Mouse (Mus musculus) T-cell, adult 2 months (primary cell): ENCODE measurements around the gene Syne1.
A peak's percentile ranks its signal among the peaks of the same experiment; 100 is the strongest.
"Not testable (repeated sequence)": the region's sequence is repeated elsewhere in the genome, so short reads cannot be mapped to it uniquely, and the experiment has no call there.

Source experiments
- DNase-seq: peaks from one replicate; pipeline ENCODE4 v3.0.0; 2022; ENCODE audit warnings: low spot score

Syne1 gene

DNA sequence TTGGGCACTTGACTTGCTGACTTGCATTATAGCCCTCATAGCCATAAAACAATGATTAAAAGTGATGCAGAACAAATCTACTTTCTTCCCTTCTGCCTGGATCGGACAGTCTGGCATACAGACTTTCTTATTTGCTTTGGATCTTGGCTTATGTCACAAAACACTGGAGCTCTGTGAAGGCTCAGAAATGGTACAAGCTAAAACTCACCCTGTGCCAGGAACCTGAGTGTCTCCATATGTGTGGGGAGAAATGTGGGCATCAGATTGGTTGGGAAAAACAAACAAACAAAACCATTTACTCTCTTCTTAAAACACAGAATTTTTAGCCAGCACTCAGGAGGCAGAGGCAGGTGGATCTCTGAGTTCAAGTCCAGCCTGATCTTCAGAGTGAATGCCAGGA is 30.6 kb downstream of the Syne1 start:
- no peak for DNase-seq

DNA sequence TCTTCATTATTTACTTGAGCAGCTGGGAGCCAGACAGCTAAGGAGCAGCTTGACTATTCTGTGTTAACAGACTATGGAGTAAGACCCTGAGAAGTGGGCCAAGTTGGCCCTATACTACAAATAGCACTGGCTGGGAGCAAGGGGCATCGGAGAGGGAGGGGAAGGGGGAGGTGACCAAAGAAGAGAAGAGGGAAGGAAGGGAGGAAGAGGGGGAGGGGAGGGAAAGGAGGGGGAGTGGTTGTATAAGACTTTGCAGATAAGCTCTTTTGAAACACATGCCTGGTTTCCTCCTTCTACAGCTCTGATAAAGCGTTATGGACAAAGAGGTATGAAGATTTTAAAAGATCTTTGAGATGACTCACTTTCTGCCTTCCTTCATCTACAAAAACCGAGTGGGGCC is 36.0 kb downstream of the Syne1 start:
- DNase-seq, result no peak

DNA sequence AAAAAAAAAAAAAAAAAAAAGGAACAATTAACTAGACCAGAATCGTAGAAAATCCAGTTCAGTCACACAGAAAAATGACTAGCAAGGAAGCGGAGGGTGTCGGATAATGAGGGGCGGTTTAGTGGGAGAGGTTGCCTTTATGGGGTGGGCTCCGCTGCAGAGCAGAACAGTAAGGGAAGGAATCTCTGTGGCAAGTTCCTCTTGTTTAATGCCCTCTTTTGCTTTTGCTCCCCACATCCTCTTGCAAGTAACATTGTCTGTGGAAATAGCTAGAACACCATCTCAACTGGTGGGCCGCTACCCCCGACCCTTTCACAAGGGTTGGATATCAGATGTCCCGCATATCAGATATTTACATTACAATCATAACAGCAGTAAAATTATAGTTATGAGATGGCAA is 37.1 kb downstream of the Syne1 start:
- no peak for DNase-seq

DNA sequence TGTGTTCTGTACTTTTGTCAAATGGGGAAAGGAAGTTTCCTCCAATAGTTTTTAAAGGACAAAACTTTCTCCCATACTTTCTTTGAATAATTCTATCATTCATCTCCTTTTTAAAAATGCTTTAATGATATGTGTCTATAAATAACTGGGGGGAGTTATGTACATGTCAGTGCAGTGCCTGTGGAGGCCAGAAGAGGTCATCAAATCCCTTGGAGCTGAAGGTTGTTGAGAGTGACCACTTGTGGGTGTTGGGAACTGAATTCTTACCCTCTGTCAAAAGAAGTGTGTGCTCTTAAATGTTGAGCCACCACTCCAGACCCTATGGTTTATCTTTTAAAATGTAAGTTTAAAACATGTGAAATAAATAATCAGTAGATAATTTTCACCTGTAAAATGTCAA is 39.0 kb downstream of the Syne1 start:
- no peak for DNase-seq

DNA sequence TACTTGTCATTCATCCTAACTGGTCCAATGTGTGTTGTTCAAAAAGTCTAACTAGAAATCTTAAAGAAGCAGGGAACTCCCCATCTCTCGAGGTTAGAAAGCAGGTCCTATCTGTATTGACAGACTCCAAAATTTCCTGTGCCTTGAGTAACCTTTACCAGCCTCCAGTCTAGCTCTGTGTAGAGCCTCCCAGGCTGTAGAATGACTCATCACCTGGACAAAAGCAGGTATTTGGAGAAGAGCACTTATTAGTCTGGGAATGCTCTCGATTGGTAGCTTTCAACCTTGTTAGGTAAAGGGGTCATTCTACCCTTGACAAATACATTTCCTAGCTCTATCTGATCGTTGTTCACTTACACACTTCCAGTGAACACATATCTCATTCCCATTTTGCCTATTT is 39.9 kb downstream of the Syne1 start:
- no peak for DNase-seq

DNA sequence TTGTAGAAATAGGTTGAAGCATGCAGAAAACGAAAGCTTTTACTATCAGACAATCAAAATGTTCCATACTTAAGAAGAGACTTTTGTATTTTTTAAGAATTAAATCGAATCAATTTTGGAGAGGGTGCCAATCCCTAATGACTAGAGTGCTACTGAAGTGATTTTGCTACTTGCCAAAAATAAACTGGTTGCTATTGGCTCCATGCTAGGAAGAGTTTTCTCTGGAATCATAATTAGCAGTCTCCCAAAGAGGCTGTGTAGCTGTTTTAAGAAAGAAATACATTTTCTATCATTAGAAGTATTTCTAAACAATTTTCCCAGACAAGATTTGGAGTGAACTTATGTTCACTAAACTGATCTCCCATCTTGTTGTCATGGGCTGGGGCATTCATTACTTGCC is 43.8 kb downstream of the Syne1 start:
- DNase-seq, result no peak

DNA sequence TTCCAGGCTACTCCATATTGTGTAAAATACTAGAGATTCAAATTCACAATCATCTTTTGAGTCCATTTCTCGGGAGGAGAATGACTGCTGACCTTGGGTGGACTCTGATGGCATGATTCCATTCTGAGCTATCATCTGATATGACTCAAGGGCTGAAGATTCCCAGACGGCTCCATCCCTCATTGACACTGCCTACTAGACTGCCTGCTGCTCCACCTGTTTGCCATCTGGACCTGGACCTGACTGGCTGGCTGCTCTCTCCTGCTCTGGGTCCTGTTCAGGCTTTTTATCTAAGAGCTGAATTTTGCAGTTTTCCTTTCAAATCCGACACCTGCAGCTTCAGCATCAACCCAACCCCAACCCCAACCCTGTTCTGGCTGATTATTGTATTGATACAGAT is 46.5 kb downstream of the Syne1 start:
- DNase-seq, result no peak

DNA sequence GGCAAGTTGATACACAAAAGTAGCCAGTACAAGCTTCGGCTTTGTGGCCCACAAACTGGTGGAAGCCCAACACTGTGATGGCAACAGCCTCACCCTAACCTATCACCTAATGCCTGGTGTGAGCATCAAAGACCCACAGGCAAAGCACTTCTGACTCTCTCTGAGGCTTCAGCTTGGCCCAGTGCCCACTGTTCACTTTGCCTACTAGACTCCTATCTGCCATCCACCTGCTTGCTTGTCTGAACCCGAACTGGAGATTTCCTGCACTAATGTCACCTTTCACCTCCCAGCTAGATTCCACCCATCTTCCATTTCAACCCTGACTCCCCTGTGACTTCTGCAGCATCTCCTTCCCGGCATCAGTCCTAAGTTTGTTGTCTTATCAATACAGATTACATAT is 47.4 kb downstream of the Syne1 start:
- DNase-seq, result no peak

DNA sequence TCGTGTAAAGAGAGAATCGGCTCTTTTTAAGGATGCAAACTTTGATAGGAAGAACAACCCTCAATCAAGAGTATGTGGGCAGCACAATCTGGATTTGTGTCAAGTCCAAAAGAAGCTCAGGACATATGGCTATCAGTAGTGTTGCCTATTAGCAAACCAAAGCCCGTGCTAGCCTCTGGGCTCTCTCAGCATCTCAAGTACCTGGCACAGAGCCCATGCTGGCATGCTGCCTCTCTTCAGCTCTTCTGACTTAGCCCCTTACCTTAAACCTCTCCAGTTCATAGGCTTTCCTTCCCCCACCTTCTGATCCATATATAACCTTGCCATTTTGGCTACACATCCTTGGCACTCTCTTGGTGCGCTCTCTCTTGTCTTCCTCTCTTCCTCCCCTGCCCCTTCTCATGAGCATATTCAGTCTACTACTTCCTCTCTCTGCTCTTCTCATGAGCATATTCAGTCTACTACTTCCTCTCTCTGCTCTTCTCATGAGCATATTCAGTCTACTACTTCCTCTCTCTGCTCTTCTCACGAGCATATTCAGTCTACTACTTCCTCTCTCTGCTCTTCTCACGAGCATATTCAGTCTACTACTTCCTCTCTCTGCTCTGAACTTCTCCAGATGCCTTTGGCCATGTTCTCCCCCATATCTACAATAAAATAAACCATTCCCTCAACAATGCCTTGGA is 51.5 kb downstream of the Syne1 start:
- not testable (repeated sequence) for DNase-seq

DNA sequence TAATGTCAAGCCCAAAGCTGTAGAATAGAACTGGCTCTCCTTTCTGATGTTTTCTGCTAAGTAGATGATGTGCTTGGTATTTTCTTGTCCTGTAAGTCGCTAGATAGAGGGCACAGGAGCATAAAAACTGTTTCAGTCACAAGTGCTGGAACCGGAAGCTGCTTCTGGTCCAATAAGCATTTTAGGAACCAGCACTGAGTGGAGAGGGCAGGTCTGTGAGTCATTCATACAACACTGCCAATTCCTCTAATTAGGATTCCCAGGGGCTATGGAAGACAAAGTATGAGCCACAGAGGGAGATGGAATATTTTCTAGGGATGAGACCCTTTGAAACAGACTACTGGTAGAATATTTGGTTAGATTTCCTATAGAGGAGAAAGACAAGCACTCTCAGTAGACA is 53.4 kb downstream of the Syne1 start:
- DNase-seq, result no peak

DNA sequence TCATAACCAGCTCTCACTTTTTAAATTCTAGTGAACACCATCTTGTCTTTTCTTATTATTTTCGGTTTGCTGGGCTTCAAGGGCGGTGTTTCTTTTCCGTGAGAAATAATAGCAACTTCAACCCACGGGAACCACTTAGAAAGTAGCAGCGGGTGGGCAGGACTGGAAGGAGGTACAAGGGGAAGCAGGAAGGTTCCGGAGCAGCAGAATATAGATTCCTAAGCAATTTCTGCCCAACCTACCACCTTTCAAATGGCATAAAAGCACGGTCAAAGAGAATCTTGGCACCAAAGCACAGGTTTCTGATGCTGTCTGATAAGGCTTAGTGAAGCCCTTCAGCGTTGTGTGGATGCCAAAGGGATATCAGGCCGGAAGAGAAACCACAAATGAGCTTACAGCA is 60.2 kb downstream of the Syne1 start:
- no peak for DNase-seq

DNA sequence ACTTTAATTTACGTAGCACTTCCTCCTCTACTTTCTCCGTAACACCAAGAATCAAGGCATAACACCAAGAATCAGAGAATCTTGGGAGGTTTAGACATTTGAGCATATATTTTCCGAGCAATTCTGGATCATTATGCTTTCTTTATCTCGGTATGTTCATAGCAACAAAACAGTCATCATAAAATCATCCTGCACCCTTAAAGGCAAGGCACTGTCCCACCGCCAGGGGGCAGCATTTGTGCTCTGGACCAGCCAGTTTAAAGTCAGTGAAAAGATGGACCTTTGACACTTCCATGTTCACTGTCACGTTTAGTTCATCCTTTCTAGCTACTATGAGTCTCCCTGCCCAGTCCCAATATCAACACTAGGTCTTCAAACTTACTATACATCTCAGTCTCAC is 61.3 kb downstream of the Syne1 start:
- peak; percentile 5 for DNase-seq

DNA sequence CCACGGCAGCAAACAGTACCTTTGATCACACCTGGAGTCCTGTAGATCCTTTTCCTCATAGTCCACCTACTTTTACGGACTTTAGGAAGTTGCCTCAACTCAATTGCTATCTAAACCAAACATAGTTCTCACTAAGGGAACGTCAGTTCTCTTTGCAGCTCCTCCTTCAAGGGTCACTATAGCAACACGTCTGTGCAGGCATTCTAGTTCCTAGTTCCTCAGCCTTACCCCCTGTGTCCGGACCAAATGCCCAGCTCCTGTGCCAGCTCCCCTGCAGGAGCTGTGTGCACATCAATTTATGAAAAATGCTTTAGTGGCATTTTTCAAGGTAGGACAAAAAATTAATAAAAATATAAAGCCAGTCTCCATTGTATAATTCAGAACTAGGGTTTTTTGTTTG is 63.2 kb downstream of the Syne1 start:
- DNase-seq, result no peak

DNA sequence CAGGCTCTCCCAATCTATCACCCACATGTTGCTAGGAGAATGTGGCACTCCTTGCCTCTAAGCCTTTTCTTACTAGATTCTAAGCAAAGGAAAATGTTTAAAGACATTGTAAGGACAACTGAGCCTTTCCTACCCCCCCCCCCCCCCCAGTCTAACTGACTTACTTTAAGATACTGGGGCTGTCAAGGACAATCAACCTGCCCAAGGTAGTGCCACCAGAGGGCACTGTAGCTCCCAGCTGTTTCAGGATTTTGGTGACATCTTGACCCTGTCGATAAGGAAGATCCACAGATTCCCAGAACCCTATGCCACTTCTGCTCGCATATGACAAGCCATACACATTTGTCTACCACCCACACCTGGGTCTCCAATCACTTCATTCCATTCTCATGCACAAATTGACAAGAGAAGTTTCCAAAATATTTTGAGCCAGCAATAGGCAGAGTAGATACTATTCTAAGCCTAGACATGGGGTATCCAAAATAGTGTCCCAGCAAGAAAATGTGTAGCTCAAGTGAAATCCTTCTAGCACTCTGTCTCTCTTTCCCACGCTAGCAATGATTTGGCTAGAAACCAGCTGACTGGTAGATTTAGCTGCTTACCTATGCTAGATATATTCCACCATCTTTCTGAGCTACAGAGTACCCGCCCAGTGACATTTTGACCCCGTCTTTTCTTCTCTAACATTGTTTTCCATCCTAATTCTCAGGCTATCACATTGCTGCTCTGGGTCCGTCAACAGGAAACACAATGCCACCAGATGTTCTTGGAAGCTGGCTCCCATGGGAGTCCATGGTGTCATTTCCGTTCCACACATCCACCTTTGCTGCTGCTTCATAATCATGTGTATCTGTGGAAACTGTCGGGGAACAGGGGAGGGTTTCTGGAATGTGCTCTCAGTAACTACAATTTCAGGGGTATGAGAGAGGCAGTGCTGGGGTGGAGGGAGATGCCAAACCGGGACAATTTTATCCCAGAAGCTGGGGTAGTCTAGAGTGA is 70.4 kb downstream of the Syne1 start:
- no peak for DNase-seq

DNA sequence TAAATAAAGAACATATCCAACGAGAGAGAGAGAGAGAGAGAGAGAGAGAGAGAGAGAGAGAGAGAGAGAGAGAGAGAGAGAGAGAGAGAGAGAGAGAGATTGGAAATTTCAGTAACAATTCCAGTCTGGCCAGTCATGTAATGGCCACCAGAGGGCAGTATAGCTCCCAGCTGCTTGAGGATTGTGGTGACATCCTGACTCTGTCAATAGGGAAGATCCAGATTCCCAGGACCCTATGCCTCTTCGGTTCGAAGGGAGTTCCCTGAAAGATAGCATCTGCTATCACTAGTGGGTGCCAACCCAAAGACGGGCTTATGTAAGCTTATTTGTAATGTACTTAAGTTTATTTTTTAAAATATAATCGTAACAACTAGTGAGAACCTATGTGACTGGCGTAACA is 71.2 kb downstream of the Syne1 start:
- peak; percentile 10 for DNase-seq

DNA sequence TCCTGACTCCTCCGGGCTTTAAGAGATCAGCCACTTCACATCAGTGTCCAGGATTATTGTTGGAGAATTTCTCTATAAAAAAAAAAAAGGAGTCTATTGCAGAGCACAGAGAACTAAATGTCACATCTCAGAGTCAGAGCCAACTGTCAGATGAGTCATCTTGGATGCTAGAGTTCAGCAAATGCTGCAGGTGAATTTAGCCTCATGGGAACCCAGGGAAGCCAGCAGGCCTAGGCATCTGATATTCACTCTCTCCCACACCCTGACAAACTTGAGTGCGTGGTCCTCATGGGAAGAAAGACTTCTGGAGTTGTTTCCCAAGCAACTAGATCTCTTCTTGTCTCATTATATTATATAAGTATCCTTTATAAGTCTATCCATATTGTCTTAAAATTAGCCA is 82.6 kb downstream of the Syne1 start:
- no peak for DNase-seq

DNA sequence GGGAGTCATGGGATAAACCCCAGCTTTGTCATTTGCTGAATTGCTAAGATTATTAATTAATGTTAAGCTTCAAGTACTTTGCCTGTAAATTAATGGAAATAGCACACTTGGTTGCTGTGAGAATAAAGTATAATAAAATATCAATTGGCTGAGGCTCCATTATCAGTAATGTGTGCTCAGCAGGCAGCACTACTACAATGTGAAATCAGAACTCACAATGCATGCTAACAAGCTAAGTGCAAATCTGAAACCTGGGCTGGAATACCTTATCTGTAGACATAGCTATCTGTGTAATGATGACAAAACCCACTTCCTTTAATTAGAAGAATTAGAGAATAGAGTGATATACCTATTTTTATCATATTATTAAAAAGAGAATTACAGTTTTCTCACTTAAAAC is 97.5 kb downstream of the Syne1 start:
- no peak for DNase-seq

DNA sequence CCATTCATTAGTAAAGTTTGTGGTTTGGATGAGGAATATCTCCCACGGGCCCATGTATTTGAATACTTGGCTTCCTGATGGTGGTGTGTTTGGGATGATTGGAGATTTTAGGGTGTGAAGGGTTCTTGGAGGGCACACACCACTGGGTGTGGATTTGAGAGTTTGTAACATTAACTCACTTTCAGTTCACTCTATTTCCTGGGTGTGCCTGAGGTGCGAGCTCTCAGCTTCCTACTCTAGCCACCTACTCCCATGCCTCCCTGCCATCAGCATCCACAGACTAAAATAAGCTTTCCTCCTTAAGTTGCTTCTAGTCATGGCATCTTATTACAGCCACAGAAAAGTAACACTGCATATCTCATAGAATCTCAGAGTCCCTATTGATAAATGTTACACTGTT is 101.3 kb downstream of the Syne1 start:
- no peak for DNase-seq

DNA sequence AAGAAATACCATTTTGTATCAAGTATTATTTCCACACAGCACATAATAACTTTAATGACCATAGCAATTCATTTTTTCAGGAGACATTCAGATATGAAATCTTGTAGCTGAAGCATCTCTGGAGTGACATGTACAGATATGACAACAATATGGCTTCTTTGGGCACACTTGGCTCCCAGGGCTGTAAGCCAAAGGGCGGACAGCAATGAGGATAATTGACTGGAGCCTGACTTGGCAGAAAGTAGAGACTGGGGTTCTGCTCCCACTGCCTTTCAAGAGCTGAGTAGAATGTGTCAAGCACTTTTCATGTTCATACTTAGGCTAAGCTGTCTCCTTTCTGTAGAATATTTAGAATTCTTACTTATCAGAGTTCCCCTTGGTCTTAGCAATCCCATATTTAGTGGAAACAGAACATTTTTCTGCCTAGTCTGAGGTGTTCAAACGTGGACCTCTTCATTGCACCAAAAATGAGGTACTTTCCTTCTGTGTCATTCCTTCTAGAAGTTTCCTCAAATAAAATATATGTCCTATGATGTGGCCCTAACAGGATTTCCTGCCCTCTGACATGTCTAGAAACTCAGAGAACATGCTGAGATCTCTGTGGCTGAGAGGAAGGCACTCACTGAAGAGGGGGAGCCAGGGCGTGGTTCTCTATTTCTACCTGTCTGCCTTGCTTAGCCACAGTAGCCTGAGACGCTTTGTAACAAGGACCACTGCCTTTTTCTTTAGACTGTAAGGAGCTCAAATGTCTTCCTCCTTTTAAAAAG is 103.1 kb downstream of the Syne1 start:
- peak; percentile 61 for DNase-seq

DNA sequence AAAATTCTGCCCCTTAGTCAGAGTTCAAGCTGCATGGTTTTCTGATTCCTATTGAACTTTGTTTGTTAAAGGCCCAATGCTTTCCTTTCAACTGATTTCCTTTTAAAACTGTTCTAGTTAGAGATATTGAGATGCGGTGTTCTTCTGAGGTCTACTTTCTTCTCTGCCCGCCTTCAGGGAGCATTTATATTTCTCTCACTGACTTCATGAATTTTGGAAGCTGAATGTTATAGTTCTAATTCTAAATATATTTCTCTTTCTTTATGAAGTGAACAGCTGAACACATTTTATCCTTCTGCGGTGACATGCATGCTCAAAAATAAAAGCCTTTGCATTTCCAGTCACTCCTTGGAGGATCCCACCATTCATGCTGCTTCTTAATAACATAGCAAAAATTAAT is 106.0 kb downstream of the Syne1 start:
- DNase-seq, result no peak

DNA sequence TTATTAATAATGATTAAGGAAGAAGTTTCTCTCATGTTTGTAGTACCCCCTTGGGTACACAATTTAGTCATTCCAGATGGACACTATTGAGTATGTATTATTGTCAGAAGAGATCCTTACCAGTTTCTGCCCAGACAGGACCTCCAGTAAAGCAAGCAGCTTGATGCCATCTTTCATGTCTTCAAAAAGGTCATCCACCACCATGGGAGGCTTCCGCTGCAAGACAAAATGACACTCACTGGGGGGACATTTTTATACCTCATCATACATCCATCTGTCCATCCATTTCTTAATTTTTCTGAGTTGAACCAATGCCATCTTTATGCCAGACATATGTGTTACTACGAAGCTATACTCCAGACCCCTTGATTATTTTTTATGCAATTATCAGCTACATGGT is 108.3 kb downstream of the Syne1 start:
- DNase-seq, result no peak

DNA sequence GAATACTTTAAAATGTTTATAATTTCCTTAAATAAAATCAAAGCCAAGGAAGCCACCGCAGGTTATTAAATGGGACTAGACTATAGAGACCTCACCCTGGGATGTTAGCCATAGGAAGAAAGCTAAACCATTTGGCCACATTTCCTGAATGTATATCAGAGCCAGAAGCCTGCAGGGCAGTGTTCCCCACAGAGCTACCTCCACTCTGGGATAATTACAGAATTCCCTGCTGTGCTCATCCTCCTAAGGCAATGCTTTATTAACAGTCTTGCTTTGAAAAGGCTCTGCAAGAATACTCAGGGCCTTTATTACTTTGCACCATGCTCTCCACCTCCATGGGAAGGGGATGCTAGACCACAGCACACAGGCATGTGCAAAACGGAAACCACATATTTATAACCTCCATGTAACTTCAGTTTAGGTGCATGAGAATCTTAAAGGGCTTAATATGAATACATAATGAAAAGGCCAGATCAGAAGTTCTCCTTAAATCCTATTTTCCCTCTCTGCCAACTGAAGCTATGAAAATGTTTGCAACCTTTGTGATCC is 111.4 kb downstream of the Syne1 start:
- no peak for DNase-seq
